Mouse (Mus musculus): ENCODE data around the gene Usp32. TPM values are rescaled to one million over a fixed set of nuclear protein-coding genes. Genes with fewer than 3 reads are reported as not detected.

Gene Usp32
- polyA plus RNA-seq, 2 experiments = 14.4 to 25.6 TPM

DNA sequence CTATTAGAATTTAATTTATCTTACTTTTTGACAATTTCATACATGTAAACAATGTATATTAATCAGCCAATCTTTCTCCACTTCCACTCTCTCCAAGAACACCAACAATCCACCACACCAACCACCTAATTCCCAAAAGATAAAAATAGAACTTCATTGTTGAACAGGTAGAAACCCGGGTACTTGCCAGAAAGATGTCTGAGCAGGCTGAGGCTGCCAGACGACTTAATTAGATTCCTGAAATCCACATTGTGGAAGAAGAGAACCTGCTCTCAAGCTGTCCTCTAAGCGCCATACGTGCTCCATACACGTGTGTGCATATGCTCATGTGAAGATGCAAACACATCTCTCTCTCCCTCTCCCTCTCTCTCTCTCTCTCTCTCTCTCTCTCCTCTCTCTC is 83.1 kb downstream of the Usp32 start:
- H3K9ac ChIP-seq (replicated peaks) = no peak overlapping the region
- H3K36me3 ChIP-seq (replicated peaks; ENCODE audit: control insufficient read depth, insufficient read depth, low read depth) = peaks cover 30% of the 10 kb centered on the region
- H3K4me1 ChIP-seq (replicated peaks; ENCODE audit: control insufficient read depth in 2 of 2, insufficient read depth in 2 of 2, low read length in 1 of 2) = peaks cover 0 to 6% of the 10 kb centered on the region in 2 experiments; a peak in 2 of 4 replicates
- H3K4me3 ChIP-seq (ENCODE audit: insufficient read depth in 1 of 2, low read depth in 2 of 2, low read length in 2 of 2) = no peak overlapping the region
- no peak for TF ChIP-seq CTCF (IDR thresholded peaks at IDR 0.05; ENCODE audit: low read depth)
- ATAC-seq (ENCODE audit: insufficient read depth) (no peak), DNase-seq (ENCODE audit: low read depth in 3 of 3, low spot score in 3 of 3) (no peak)
- WGBS (ENCODE audit: insufficient replicate concordance) = 73% methylated on average over 5 of the region's 5 CpGs
- no peak overlapping the region for H3K4me2 ChIP-seq (ENCODE audit: low read depth)
- H3K27me3 ChIP-seq (ENCODE audit: control insufficient read depth, insufficient read depth, low read length) = no peaks in the 10 kb centered on the region
- no peak overlapping the region for H3K27ac ChIP-seq
- no peaks in the 10 kb centered on the region for H3K9me3 ChIP-seq (ENCODE audit: control insufficient read depth, low read length)

- no peaks in the 10 kb centered on the region for H3K9me3 ChIP-seq (ENCODE audit: control insufficient read depth, low read length)
- H3K4me1 ChIP-seq (replicated peaks; ENCODE audit: control insufficient read depth in 2 of 2, insufficient read depth in 2 of 2, low read length in 1 of 2) = peaks cover 0 to 6% of the 10 kb centered on the region in 2 experiments; a peak in 2 of 4 replicates
- WGBS (ENCODE audit: insufficient replicate concordance) = 56% methylated on average over 2 of the region's 2 CpGs
- no peaks in the 10 kb centered on the region for H3K27me3 ChIP-seq (ENCODE audit: control insufficient read depth, insufficient read depth, low read length)
- H3K9ac ChIP-seq (replicated peaks) = no peak overlapping the region
- ATAC-seq (ENCODE audit: insufficient read depth) (no peak), DNase-seq (ENCODE audit: low read depth in 3 of 3, low spot score in 3 of 3) (no peak)
- no peak overlapping the region for H3K4me3 ChIP-seq (ENCODE audit: insufficient read depth in 1 of 2, low read depth in 2 of 2, low read length in 2 of 2)
- H3K36me3 ChIP-seq (replicated peaks; ENCODE audit: control insufficient read depth, insufficient read depth, low read depth) = peaks cover 30% of the 10 kb centered on the region
- no peak overlapping the region for H3K4me2 ChIP-seq (ENCODE audit: low read depth)
- no peak for TF ChIP-seq CTCF (IDR thresholded peaks at IDR 0.05; ENCODE audit: low read depth)
- no peak for TF ChIP-seq EP300 (IDR thresholded peaks at IDR 0.05; ENCODE audit: low read depth)
- H3K27ac ChIP-seq = no peak overlapping the region
Observed at GRCm38 (mm10) chr11:85055561-85055960, 84.4 kb downstream of the Usp32 start.

DNA sequence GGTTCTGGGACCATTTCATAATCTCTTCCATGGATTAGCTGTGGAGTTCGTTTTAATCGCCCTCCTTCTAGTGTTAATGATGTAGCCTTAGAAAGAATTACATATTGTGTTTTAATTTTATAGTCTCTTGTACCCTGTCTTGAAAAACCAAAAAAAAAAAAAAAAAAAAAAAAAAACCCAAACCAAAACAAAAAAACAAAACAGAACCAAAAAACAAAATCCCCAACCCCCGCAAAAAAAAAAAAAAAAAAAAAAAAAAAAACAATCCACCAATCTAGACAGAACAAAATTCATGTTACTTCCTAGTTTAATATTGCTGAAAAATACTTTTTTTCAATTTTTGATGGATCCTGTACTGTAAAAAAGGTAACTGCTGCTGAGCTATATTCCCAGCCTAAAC is 100.7 kb downstream of the Usp32 start:
- DNase-seq (ENCODE audit: low read depth in 3 of 3, low spot score in 3 of 3) (no peak), ATAC-seq (ENCODE audit: insufficient read depth) (no peak)
- Histone ChIP-seq H3K4me3 (ENCODE audit: insufficient read depth in 1 of 2, low read depth in 2 of 2, low read length in 2 of 2) (no peak overlapping the region), H3K9me3 (ENCODE audit: control insufficient read depth, low read length) (no peaks in the 10 kb centered on the region), H3K27ac (no peak overlapping the region), H3K27me3 (ENCODE audit: control insufficient read depth, insufficient read depth, low read length) (no peaks in the 10 kb centered on the region), H3K4me2 (ENCODE audit: low read depth) (no peak overlapping the region), H3K9ac (replicated peaks) (no peak overlapping the region), H3K36me3 (replicated peaks; ENCODE audit: control insufficient read depth, insufficient read depth, low read depth) (peaks cover 67% of the 10 kb centered on the region), H3K4me1 (replicated peaks; ENCODE audit: control insufficient read depth in 2 of 2, insufficient read depth in 2 of 2, low read length in 1 of 2) (no peaks in the 10 kb centered on the region)
- TF ChIP-seq CTCF (IDR thresholded peaks at IDR 0.05; ENCODE audit: low read depth) (no peak), EP300 (IDR thresholded peaks at IDR 0.05; ENCODE audit: low read depth) (no peak)
- 77% methylated on average over 3 of the region's 3 CpGs for WGBS (ENCODE audit: insufficient replicate concordance)

GRCm38 (mm10) chr11:85013121-85013520 is 126.8 kb downstream of the Usp32 start:
- no peak for ATAC-seq (ENCODE audit: insufficient read depth)
- peaks cover 70% of the 10 kb centered on the region for H3K36me3 ChIP-seq (replicated peaks; ENCODE audit: control insufficient read depth, insufficient read depth, low read depth)

DNA sequence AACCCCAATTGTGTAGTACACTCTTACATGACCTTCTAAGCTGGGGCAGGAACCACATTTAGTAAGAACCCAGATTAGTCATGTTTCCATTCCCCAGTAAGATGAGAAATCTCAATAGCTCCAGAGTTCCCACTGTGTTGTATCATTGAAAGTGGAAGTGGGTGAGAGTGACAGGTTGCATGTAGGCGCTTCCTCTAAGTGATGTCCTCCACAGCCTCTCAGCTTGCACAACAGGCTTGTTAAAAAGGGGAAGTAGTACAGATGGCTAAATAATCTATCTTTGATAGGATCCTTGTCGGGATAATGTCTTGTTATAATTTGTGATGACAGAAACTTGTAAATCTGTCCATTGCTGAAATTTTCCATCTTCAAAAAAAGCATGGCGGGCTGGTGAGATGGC is 136.4 kb downstream of the Usp32 start:
- H3K9ac ChIP-seq (replicated peaks) = no peak overlapping the region
- H3K4me3 ChIP-seq (ENCODE audit: insufficient read depth in 1 of 2, low read depth in 2 of 2, low read length in 2 of 2) = no peak overlapping the region
- H3K27ac ChIP-seq = no peak overlapping the region
- H3K4me1 ChIP-seq (replicated peaks; ENCODE audit: control insufficient read depth in 2 of 2, insufficient read depth in 2 of 2, low read length in 1 of 2) = no peaks in the 10 kb centered on the region
- peaks cover 65% of the 10 kb centered on the region for H3K36me3 ChIP-seq (replicated peaks; ENCODE audit: control insufficient read depth, insufficient read depth, low read depth)
- no peak for TF ChIP-seq CTCF (IDR thresholded peaks at IDR 0.05; ENCODE audit: low read depth)
- ATAC-seq (ENCODE audit: insufficient read depth) (no peak), DNase-seq (ENCODE audit: low read depth in 3 of 3, low spot score in 3 of 3) (peak in 2 of 3 experiments; percentile 15 to 44)
- WGBS (ENCODE audit: insufficient replicate concordance) = 52% methylated on average over 3 of the region's 3 CpGs
- no peak overlapping the region for H3K4me2 ChIP-seq (ENCODE audit: low read depth)
- no peaks in the 10 kb centered on the region for H3K9me3 ChIP-seq (ENCODE audit: control insufficient read depth, low read length)
- H3K27me3 ChIP-seq (ENCODE audit: control insufficient read depth, insufficient read depth, low read length) = no peaks in the 10 kb centered on the region

More at GRCm38 (mm10) chr11:85013121-85013520, 126.8 kb downstream of the Usp32 start:
- H3K4me2 ChIP-seq (ENCODE audit: low read depth) = no peak overlapping the region
- no peaks in the 10 kb centered on the region for H3K27me3 ChIP-seq (ENCODE audit: control insufficient read depth, insufficient read depth, low read length)
- no peaks in the 10 kb centered on the region for H3K9me3 ChIP-seq (ENCODE audit: control insufficient read depth, low read length)
- no peak for DNase-seq (ENCODE audit: low read depth in 3 of 3, low spot score in 3 of 3)
- no peak overlapping the region for H3K27ac ChIP-seq
- no peak overlapping the region for H3K4me3 ChIP-seq (ENCODE audit: insufficient read depth in 1 of 2, low read depth in 2 of 2, low read length in 2 of 2)
- H3K4me1 ChIP-seq (replicated peaks; ENCODE audit: control insufficient read depth in 2 of 2, insufficient read depth in 2 of 2, low read length in 1 of 2) = no peaks in the 10 kb centered on the region
- H3K9ac ChIP-seq (replicated peaks) = no peak overlapping the region
- TF ChIP-seq CTCF (IDR thresholded peaks at IDR 0.05; ENCODE audit: low read depth) (0 out of 2 replicates have a peak, but pooled peaks have one; percentile 12), EP300 (IDR thresholded peaks at IDR 0.05; ENCODE audit: low read depth) (no peak)

Measured in liver, embryonic 14.5 days (tissue).